Mouse (Mus musculus) midbrain, embryonic 11.5 days (tissue): Measurements from ENCODE around the gene Blm. TPM values are rescaled to one million over a fixed set of nuclear protein-coding genes. Genes with fewer than 3 reads are reported as not detected.
A peak's percentile ranks its signal among the peaks of the same experiment; 100 is the strongest.

Experiments
- ATAC-seq: fragments of 200-750 bp; cut with Nextera tagmentation; 2 replicates; pipeline ENCODE4 v1.8.0; 2017; ENCODE audit warnings: moderate TSS enrichment, moderate library complexity; ENCODE audit not compliant: low FRiP score
- DNase-seq: peaks from one replicate; pipeline ENCODE4 v3.0.0; 2015; ENCODE audit warnings: low spot score; ENCODE audit errors: missing footprints
- H3K27ac ChIP-seq: fragments of 300-500 bp; sonication (generic); 2 replicates; pipeline ENCODE4 v1.5.1; 2014; ENCODE audit warnings: low read depth, low read length
- H3K27me3 ChIP-seq: fragments of 300-500 bp; sonication (generic); 2 replicates; pipeline ENCODE4 v1.6.1; 2014; ENCODE audit warnings: mild to moderate bottlenecking, low read length, moderate library complexity, mixed read lengths; ENCODE audit not compliant: control insufficient read depth, insufficient read depth
- H3K36me3 ChIP-seq: fragments of 300-500 bp; sonication (generic); 2 replicates; pipeline ENCODE4 v1.6.1; 2014; ENCODE audit warnings: mild to moderate bottlenecking, low read length, moderate library complexity, mixed read lengths; ENCODE audit not compliant: control insufficient read depth, insufficient read depth
- H3K4me1 ChIP-seq: fragments of 300-500 bp; sonication (generic); 2 replicates; pipeline ENCODE4 v1.6.1; 2014; ENCODE audit warnings: low read length; ENCODE audit not compliant: control insufficient read depth, insufficient read depth
- H3K4me2 ChIP-seq: fragments of 300-500 bp; sonication (generic); 2 replicates; pipeline ENCODE4 v1.6.1; 2014; ENCODE audit warnings: mild to moderate bottlenecking, moderate library complexity
- H3K4me3 ChIP-seq: fragments of 300-500 bp; sonication (generic); 2 replicates; pipeline ENCODE4 v1.5.1; 2014; ENCODE audit warnings: low read depth, low read length
- H3K9ac ChIP-seq: fragments of 300-500 bp; sonication (generic); 2 replicates; pipeline ENCODE4 v1.6.1; 2014; ENCODE audit warnings: low read length
- H3K9me3 ChIP-seq: fragments of 300-500 bp; sonication (generic); 2 replicates; pipeline ENCODE4 v1.6.1; 2016; ENCODE audit warnings: low read length; ENCODE audit not compliant: control insufficient read depth
- WGBS: fragments of 180-500 bp; shearing (Covaris S2); extraction: QIAGEN DNeasy Blood & Tissue Kit; methylation state at CpG from one replicate; pipeline ENCODE4 v1.1.7; 2014; 5-methylcytosine and 5-hydroxymethylcytosine counted together
- polyA plus RNA-seq: library from polyadenylated mRNA; unstranded; fragments of >200 nt; fragmentation: Nextera tagmentation; extraction: Ambion mirVana; gene quantifications from 2 replicates; pipeline ENCODE4 v1.2.1, GENCODE M21; 2014

Blm gene
- polyA plus RNA-seq = 38.1 and 43.9 TPM in 2 replicates

- Histone ChIP-seq H3K9me3 (no peaks in the 10 kb centered on the region), H3K4me2 (peak within 1 kb of the TSS; percentile 96), H3K4me1 (peaks cover 11% of the 10 kb centered on the region), H3K27ac (peak within 1 kb of the TSS; percentile 71), H3K27me3 (no peaks in the 10 kb centered on the region), H3K4me3 (peak within 1 kb of the TSS; percentile 75), H3K36me3 (no peaks in the 10 kb centered on the region), H3K9ac (peak within 1 kb of the TSS; percentile 81)
- peak; percentile 99 for DNase-seq
- ATAC-seq = peak; percentile 100
- WGBS = under 1% methylated on average over 43 of the region's 43 CpGs
Measured at GRCm38 (mm10) chr7:80535009-80535744, at the start of gene Blm. TSS of gene Blm (minus strand) at chr7:80535119.

- Histone ChIP-seq H3K9ac (no peak overlapping the region), H3K4me1 (peaks cover 11% of the 10 kb centered on the region), H3K27me3 (no peaks in the 10 kb centered on the region), H3K9me3 (no peaks in the 10 kb centered on the region), H3K4me2 (no peak overlapping the region), H3K27ac (no peak overlapping the region), H3K4me3 (no peak overlapping the region), H3K36me3 (no peaks in the 10 kb centered on the region)
- ATAC-seq (peak; percentile 45; the same call in 1 of the 2 replicates), DNase-seq (peak; percentile 89)
- 45% methylated on average over 6 of the region's 6 CpGs for WGBS
Measured at GRCm38 (mm10) chr7:80583981-80584380, 49.1 kb upstream of the Blm start.

GRCm38 (mm10) chr7:80582821-80583451 is 48.0 kb upstream of the Blm start:
- DNase-seq (no peak), ATAC-seq (no peak)
- no peak overlapping the region for H3K4me2 ChIP-seq
- H3K27ac ChIP-seq = no peak overlapping the region
- no peaks in the 10 kb centered on the region for H3K9me3 ChIP-seq
- peaks cover 11% of the 10 kb centered on the region for H3K4me1 ChIP-seq
- WGBS = 78% methylated on average over 20 of the region's 20 CpGs
- H3K9ac ChIP-seq = no peak overlapping the region
- H3K27me3 ChIP-seq = no peaks in the 10 kb centered on the region
- H3K36me3 ChIP-seq = no peaks in the 10 kb centered on the region
- H3K4me3 ChIP-seq = no peak overlapping the region

GRCm38 (mm10) chr7:80580368-80580767 is 45.4 kb upstream of the Blm start:
- DNase-seq = no peak
- WGBS = 35% methylated on average over 6 of the region's 6 CpGs
- H3K36me3 ChIP-seq = no peaks in the 10 kb centered on the region
- H3K9ac ChIP-seq = no peak overlapping the region
- no peak overlapping the region for H3K4me2 ChIP-seq
- no peak overlapping the region for H3K4me3 ChIP-seq
- H3K27me3 ChIP-seq = no peaks in the 10 kb centered on the region
- H3K27ac ChIP-seq = no peak overlapping the region
- no peak for ATAC-seq
- no peaks in the 10 kb centered on the region for H3K4me1 ChIP-seq
- no peaks in the 10 kb centered on the region for H3K9me3 ChIP-seq

GRCm38 (mm10) chr7:80577417-80577980 is 42.6 kb upstream of the Blm start:
- Histone ChIP-seq H3K4me1 (no peaks in the 10 kb centered on the region), H3K9me3 (no peaks in the 10 kb centered on the region), H3K36me3 (no peaks in the 10 kb centered on the region), H3K4me2 (no peak overlapping the region), H3K27ac (no peak overlapping the region), H3K4me3 (no peak overlapping the region), H3K9ac (no peak overlapping the region), H3K27me3 (no peaks in the 10 kb centered on the region)
- DNase-seq (no peak), ATAC-seq (no peak)
- WGBS = 78% methylated on average over 14 of the region's 14 CpGs

- Histone ChIP-seq H3K27ac (no peak overlapping the region), H3K4me2 (no peak overlapping the region), H3K4me3 (no peak overlapping the region), H3K9me3 (no peaks in the 10 kb centered on the region), H3K4me1 (no peaks in the 10 kb centered on the region), H3K27me3 (no peaks in the 10 kb centered on the region), H3K36me3 (no peaks in the 10 kb centered on the region), H3K9ac (no peak overlapping the region)
- ATAC-seq (no peak), DNase-seq (no peak)
- 57% methylated on average over 3 of the region's 3 CpGs for WGBS
Measured at GRCm38 (mm10) chr7:80576626-80577025, 41.7 kb upstream of the Blm start.

- Histone ChIP-seq H3K9me3 (no peaks in the 10 kb centered on the region), H3K4me3 (no peak overlapping the region), H3K4me2 (no peak overlapping the region), H3K9ac (no peak overlapping the region), H3K36me3 (no peaks in the 10 kb centered on the region), H3K27me3 (no peaks in the 10 kb centered on the region), H3K27ac (no peak overlapping the region), H3K4me1 (no peaks in the 10 kb centered on the region)
- WGBS = 85% methylated on average over 9 of the region's 9 CpGs
- DNase-seq (no peak), ATAC-seq (no peak)
Measured at GRCm38 (mm10) chr7:80575750-80576149, 40.8 kb upstream of the Blm start.

- Histone ChIP-seq H3K4me1 (no peaks in the 10 kb centered on the region), H3K9ac (no peak overlapping the region), H3K4me3 (no peak overlapping the region), H3K27ac (no peak overlapping the region), H3K9me3 (no peaks in the 10 kb centered on the region), H3K36me3 (no peaks in the 10 kb centered on the region), H3K4me2 (no peak overlapping the region), H3K27me3 (no peaks in the 10 kb centered on the region)
- 68% methylated on average over 3 of the region's 3 CpGs for WGBS
- ATAC-seq = no peak
- DNase-seq = no peak
Measured at GRCm38 (mm10) chr7:80573076-80573475, 38.2 kb upstream of the Blm start.

GRCm38 (mm10) chr7:80567982-80568381 is 33.1 kb upstream of the Blm start:
- H3K27me3 ChIP-seq = no peaks in the 10 kb centered on the region
- H3K4me2 ChIP-seq = no peak overlapping the region
- no peak overlapping the region for H3K9ac ChIP-seq
- WGBS = 86% methylated on average over 8 of the region's 8 CpGs
- H3K36me3 ChIP-seq = no peaks in the 10 kb centered on the region
- H3K27ac ChIP-seq = no peak overlapping the region
- H3K9me3 ChIP-seq = no peaks in the 10 kb centered on the region
- ATAC-seq (no peak), DNase-seq (no peak)
- H3K4me1 ChIP-seq = no peaks in the 10 kb centered on the region
- H3K4me3 ChIP-seq = no peak overlapping the region
